Mouse (Mus musculus): ENCODE results near the gene Hbs1l. TPM values are rescaled to one million over a fixed set of nuclear protein-coding genes. Genes with fewer than 3 reads are reported as not detected.

Gene Hbs1l
- polyA plus RNA-seq, 1 experiment from 2014 or later, result 117 TPM

- no peak overlapping the region for H3K9ac ChIP-seq (replicated peaks)
- H3K4me2 ChIP-seq, result no peak overlapping the region
- H3K4me3 ChIP-seq (replicated peaks), result no peak overlapping the region
- H3K27me3 ChIP-seq, result no peaks in the 10 kb centered on the region
- no peaks in the 10 kb centered on the region for H3K9me3 ChIP-seq
- H3K4me1 ChIP-seq (replicated peaks), result no peaks in the 10 kb centered on the region
- H3K36me3 ChIP-seq, result peaks cover 32% of the 10 kb centered on the region
- no peak for ATAC-seq (ENCODE audit: insufficient number of reproducible peaks, insufficient read depth, low FRiP score, low TSS enrichment, low read depth)
- whole genome bisulfite sequencing, result 94% methylated on average over 1 of the region's 1 CpGs
- H3K27ac ChIP-seq, result no peak overlapping the region
Measured at GRCm38 (mm10) chr10:21316123-21316522, 20.3 kb downstream of the Hbs1l start.

- H3K36me3 ChIP-seq, result peaks cover 32% of the 10 kb centered on the region
Measured at GRCm38 (mm10) chr10:21318250-21318649, 22.5 kb downstream of the Hbs1l start.

GRCm38 (mm10) chr10:21318996-21319395, 23.2 kb downstream of the Hbs1l start:
- H3K36me3 ChIP-seq, result peaks cover 28% of the 10 kb centered on the region
- no peaks in the 10 kb centered on the region for H3K9me3 ChIP-seq
- no peak overlapping the region for H3K4me2 ChIP-seq
- no peak overlapping the region for H3K27ac ChIP-seq
- ATAC-seq (ENCODE audit: insufficient number of reproducible peaks, insufficient read depth, low FRiP score, low TSS enrichment, low read depth), result no peak
- H3K4me1 ChIP-seq (replicated peaks), result no peaks in the 10 kb centered on the region
- WGBS, result 100% methylated on average over 1 of the region's 1 CpGs
- H3K9ac ChIP-seq (replicated peaks), result no peak overlapping the region
- no peaks in the 10 kb centered on the region for H3K27me3 ChIP-seq
- H3K4me3 ChIP-seq (replicated peaks), result no peak overlapping the region

More at GRCm38 (mm10) chr10:21318250-21318649, 22.5 kb downstream of the Hbs1l start:
- Histone ChIP-seq H3K27ac (no peak overlapping the region), H3K9me3 (no peaks in the 10 kb centered on the region), H3K9ac (replicated peaks) (no peak overlapping the region), H3K4me3 (replicated peaks) (no peak overlapping the region), H3K27me3 (no peaks in the 10 kb centered on the region), H3K4me1 (replicated peaks) (no peaks in the 10 kb centered on the region), H3K4me2 (no peak overlapping the region)
- 93% methylated on average over 4 of the region's 4 CpGs for WGBS
- no peak for ATAC-seq (ENCODE audit: insufficient number of reproducible peaks, insufficient read depth, low FRiP score, low TSS enrichment, low read depth)

GRCm38 (mm10) chr10:21320601-21321000, 24.8 kb downstream of the Hbs1l start:
- no peaks in the 10 kb centered on the region for H3K27me3 ChIP-seq
- peaks cover 25% of the 10 kb centered on the region for H3K36me3 ChIP-seq
- no peak overlapping the region for H3K9ac ChIP-seq (replicated peaks)
- no peak overlapping the region for H3K27ac ChIP-seq
- ATAC-seq (ENCODE audit: insufficient number of reproducible peaks, insufficient read depth, low FRiP score, low TSS enrichment, low read depth), result no peak
- no peak overlapping the region for H3K4me3 ChIP-seq (replicated peaks)
- no peaks in the 10 kb centered on the region for H3K9me3 ChIP-seq
- no peak overlapping the region for H3K4me2 ChIP-seq
- 91% methylated on average over 6 of the region's 6 CpGs for WGBS
- no peaks in the 10 kb centered on the region for H3K4me1 ChIP-seq (replicated peaks)

- no peak overlapping the region for H3K9ac ChIP-seq (replicated peaks)
- H3K9me3 ChIP-seq, result no peaks in the 10 kb centered on the region
- H3K27ac ChIP-seq, result no peak overlapping the region
- peaks cover 21% of the 10 kb centered on the region for H3K36me3 ChIP-seq
- WGBS, result 93% methylated on average over 6 of the region's 6 CpGs
- no peaks in the 10 kb centered on the region for H3K27me3 ChIP-seq
- no peak for ATAC-seq (ENCODE audit: insufficient number of reproducible peaks, insufficient read depth, low FRiP score, low TSS enrichment, low read depth)
- H3K4me1 ChIP-seq (replicated peaks), result no peaks in the 10 kb centered on the region
- no peak overlapping the region for H3K4me2 ChIP-seq
- no peak overlapping the region for H3K4me3 ChIP-seq (replicated peaks)
Measured at GRCm38 (mm10) chr10:21326352-21326751, 30.6 kb downstream of the Hbs1l start.

DNA sequence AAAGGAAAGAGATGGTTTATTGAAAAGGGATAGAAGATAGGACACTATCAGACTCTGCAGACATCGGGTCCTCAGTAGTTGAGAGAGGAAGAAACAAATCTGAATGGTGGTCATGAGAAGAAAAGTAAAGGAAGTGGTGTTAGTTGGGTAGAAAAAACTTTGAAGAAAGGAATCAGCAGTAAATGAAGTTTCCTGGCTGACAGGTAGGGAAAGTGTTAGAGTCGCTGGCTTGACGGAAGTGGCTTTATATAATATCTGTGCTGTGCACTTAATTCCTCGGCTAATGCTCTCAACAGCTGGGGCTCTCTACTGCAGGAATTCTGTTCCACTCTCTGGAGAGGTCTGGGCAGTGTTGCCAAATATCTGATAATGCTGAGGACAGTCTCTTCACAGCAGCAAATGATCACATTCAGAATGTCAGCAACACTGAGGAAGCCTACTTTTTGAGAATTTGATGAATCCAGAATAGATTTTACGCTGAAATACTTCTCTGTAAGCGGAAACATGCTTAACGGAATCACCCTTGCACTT, 31.9 kb downstream of the Hbs1l start:
- H3K4me3 ChIP-seq (replicated peaks), result no peak overlapping the region
- no peak for ATAC-seq (ENCODE audit: insufficient number of reproducible peaks, insufficient read depth, low FRiP score, low TSS enrichment, low read depth)
- no peaks in the 10 kb centered on the region for H3K27me3 ChIP-seq
- no peaks in the 10 kb centered on the region for H3K9me3 ChIP-seq
- H3K9ac ChIP-seq (replicated peaks), result no peak overlapping the region
- no peak overlapping the region for H3K4me2 ChIP-seq
- H3K4me1 ChIP-seq (replicated peaks), result no peaks in the 10 kb centered on the region
- 84% methylated on average over 7 of the region's 7 CpGs for WGBS
- peaks cover 32% of the 10 kb centered on the region for H3K36me3 ChIP-seq
- H3K27ac ChIP-seq, result no peak overlapping the region

- 0 out of 2 replicates have a peak, but pooled peaks cover 4% of the 10 kb centered on the region for H3K9me3 ChIP-seq
- WGBS, result 84% methylated on average over 7 of the region's 7 CpGs
- no peak overlapping the region for H3K4me3 ChIP-seq (replicated peaks)
- peaks cover 73% of the 10 kb centered on the region for H3K36me3 ChIP-seq
- no peaks in the 10 kb centered on the region for H3K27me3 ChIP-seq
- ATAC-seq (ENCODE audit: insufficient number of reproducible peaks, insufficient read depth, low FRiP score, low TSS enrichment, low read depth), result no peak
- H3K4me2 ChIP-seq, result no peak overlapping the region
- no peak overlapping the region for H3K27ac ChIP-seq
- H3K4me1 ChIP-seq (replicated peaks), result no peaks in the 10 kb centered on the region
- no peak overlapping the region for H3K9ac ChIP-seq (replicated peaks)
Measured at GRCm38 (mm10) chr10:21334349-21335105, 38.7 kb downstream of the Hbs1l start.

DNA sequence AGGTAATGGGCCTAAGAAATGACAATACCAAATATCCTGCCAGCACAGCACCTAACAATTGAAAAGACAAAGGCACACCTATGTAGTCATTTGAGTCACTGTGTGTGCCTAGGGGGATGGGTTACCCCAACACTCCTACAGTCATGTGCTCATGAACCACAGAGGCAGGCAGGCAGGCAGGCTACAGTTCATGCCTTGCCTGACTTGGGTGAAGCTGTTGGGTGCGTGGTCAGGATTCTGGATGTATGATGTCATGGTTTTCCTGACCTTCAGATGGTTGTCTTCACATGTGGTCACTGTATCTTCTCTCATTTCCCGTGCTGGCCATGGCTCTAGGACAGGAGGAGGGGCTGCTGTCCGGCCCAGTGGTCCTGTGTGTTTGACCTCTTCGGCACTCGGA, 39.8 kb downstream of the Hbs1l start:
- Histone ChIP-seq H3K27me3 (no peaks in the 10 kb centered on the region), H3K36me3 (peaks cover 67% of the 10 kb centered on the region), H3K4me2 (no peak overlapping the region), H3K9me3 (0 out of 2 replicates have a peak, but pooled peaks cover 4% of the 10 kb centered on the region), H3K27ac (no peak overlapping the region), H3K4me3 (replicated peaks) (no peak overlapping the region), H3K4me1 (replicated peaks) (no peaks in the 10 kb centered on the region), H3K9ac (replicated peaks) (no peak overlapping the region)
- no peak for ATAC-seq (ENCODE audit: insufficient number of reproducible peaks, insufficient read depth, low FRiP score, low TSS enrichment, low read depth)
- 94% methylated on average over 5 of the region's 5 CpGs for WGBS

DNA sequence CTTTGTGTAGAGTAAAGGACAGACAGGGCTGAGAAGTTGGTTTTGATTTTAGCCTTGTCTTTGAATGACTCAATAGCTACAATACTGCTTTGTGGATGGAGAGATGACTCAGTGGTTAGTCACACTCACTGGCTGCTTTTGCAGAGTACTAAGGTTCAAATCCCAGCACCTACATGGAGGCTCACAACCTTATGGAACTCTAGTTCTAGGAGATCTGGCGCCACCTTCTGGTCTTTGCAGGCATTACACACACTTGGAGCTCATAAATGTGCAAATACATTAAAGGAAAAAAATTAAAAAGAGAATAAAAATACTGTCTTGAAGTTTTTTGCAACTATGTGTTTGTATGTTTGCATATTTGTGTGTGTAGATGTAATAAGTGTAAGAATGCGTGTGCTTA, 41.4 kb downstream of the Hbs1l start:
- ATAC-seq (ENCODE audit: insufficient number of reproducible peaks, insufficient read depth, low FRiP score, low TSS enrichment, low read depth), result no peak
- H3K4me3 ChIP-seq (replicated peaks), result no peak overlapping the region
- H3K9me3 ChIP-seq, result 0 out of 2 replicates have a peak, but pooled peaks cover 4% of the 10 kb centered on the region
- H3K4me1 ChIP-seq (replicated peaks), result no peaks in the 10 kb centered on the region
- H3K27ac ChIP-seq, result no peak overlapping the region
- WGBS, result 61% methylated on average over 2 of the region's 2 CpGs
- no peaks in the 10 kb centered on the region for H3K27me3 ChIP-seq
- no peak overlapping the region for H3K9ac ChIP-seq (replicated peaks)
- H3K36me3 ChIP-seq, result peaks cover 63% of the 10 kb centered on the region
- no peak overlapping the region for H3K4me2 ChIP-seq

- Histone ChIP-seq H3K9ac (replicated peaks) (no peak overlapping the region), H3K27ac (no peak overlapping the region), H3K27me3 (no peaks in the 10 kb centered on the region), H3K9me3 (0 out of 2 replicates have a peak, but pooled peaks cover 4% of the 10 kb centered on the region), H3K4me3 (replicated peaks) (no peak overlapping the region), H3K36me3 (peaks cover 61% of the 10 kb centered on the region), H3K4me2 (no peak overlapping the region), H3K4me1 (replicated peaks) (no peaks in the 10 kb centered on the region)
- ATAC-seq (ENCODE audit: insufficient number of reproducible peaks, insufficient read depth, low FRiP score, low TSS enrichment, low read depth), result no peak
- 85% methylated on average over 14 of the region's 14 CpGs for WGBS
Measured at GRCm38 (mm10) chr10:21341706-21342105, 45.9 kb downstream of the Hbs1l start.

DNA sequence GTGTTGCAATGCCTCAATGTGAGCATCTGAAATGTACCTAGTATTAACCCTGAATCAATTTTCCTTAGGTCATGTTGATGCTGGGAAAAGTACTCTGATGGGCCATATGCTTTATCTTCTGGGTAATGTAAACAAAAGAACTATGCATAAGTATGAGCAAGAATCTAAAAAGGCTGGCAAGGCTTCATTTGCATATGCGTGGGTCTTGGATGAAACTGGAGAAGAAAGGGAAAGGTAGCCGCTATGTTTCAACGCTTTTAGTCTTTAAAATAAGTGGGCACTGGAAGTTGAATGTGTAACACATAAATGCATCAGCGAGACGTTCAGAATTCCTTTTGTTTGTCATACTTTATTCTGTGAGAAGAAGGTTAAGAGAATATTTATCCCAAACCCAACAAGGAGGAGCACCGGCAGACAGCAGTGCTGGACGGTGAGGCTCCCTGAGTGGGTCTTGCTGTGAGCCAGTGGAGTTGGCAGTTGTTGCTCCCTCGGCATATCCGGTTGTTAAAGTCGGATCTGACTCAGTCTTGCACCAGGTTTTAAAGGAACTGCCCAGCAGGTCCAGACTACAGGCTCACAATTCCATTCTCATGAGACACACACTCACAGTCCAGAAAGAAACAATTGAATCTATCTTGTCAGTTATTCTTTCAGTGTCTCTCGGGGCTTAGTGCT, 46.7 kb downstream of the Hbs1l start:
- Histone ChIP-seq H3K9ac (replicated peaks) (no peak overlapping the region), H3K27ac (no peak overlapping the region), H3K4me1 (replicated peaks) (no peaks in the 10 kb centered on the region), H3K36me3 (peaks cover 61% of the 10 kb centered on the region), H3K9me3 (no peaks in the 10 kb centered on the region), H3K4me3 (replicated peaks) (no peak overlapping the region), H3K27me3 (no peaks in the 10 kb centered on the region), H3K4me2 (no peak overlapping the region)
- WGBS, result 93% methylated on average over 11 of the region's 11 CpGs
- no peak for ATAC-seq (ENCODE audit: insufficient number of reproducible peaks, insufficient read depth, low FRiP score, low TSS enrichment, low read depth)

All from limb, embryonic 12.5 days (tissue).